Mouse (Mus musculus) liver, adult (tissue): ENCODE data around the gene Rxfp3.

Source experiments
- GATA4 ChIP-seq: IDR thresholded peaks from 2 replicates; pipeline ENCODE4 v1.6.1; 2014; ENCODE audit warnings: mild to moderate bottlenecking, low read length; ENCODE audit not compliant: insufficient replicate concordance

Rxfp3 gene

DNA sequence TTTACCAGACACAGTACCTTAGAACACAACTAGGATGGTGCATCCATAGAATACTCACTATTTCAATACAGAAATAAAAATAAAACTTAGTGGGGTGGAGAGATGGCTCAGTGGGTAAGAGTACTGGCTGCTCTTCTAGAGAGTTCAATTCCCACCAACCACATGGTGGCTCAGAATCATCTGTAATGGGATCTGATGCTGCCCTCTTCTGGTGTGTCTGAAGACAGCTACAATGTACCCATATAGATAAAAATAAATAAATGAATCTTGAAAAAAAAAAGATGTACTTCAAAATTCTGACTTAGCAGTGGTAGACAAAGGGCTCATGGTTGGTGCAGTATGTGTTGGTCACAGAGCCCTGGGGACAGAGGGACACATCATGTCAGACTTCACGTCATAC is 46.2 kb downstream of the Rxfp3 start:
- no peak for TF ChIP-seq GATA4

GRCm38 (mm10) chr15:10990411-10990810 is 47.4 kb downstream of the Rxfp3 start:
- no peak for TF ChIP-seq GATA4

DNA sequence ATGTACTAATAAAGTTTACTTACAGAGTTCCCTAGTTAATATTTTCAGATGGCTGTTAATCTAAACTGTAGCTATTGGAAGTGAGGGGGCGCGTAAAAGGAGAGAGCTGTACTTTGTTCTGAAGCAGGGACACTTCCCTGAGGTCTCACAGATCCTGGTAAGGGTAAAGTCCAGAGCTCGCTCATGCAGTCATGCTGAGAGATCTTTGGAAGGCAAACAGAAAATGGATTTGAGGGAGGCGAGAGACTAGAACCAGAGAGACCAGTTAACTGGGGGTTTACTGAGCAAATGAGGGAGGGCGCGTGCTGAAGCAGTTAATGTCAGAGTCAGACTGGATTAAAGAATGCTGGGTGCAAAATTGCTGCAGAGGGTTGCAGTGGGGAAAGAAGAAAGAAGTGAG is 52.0 kb downstream of the Rxfp3 start:
- no peak for TF ChIP-seq GATA4
